Mouse (Mus musculus) liver, embryonic 12.5 days (tissue): ENCODE data around the gene Sft2d2. TPM values are rescaled to one million over a fixed set of nuclear protein-coding genes. Genes with fewer than 3 reads are reported as not detected.

Experiments used
- polyA plus RNA-seq: library from polyadenylated mRNA; unstranded; fragments of >200 nt; fragmentation: Nextera tagmentation; extraction: Ambion mirVana; gene quantifications from 2 replicates; pipeline ENCODE4 v1.2.1, GENCODE M21; 2016

Sft2d2 gene
- polyA plus RNA-seq, 1 experiment from 2014 or later: 8.6 TPM

Other genes starting within 250 kb of the Sft2d2 start
- gene Tbx19, start 33.7 kb downstream of the Sft2d2 start, polyA plus RNA-seq: not detected in 2 replicates
- 55.9 and 58.7 TPM in 2 replicates for gene Tiprl, start 42.6 kb upstream of the Sft2d2 start, polyA plus RNA-seq
- 0.14 and 0.20 TPM in 2 replicates for gene Gpr161, start 101.4 kb upstream of the Sft2d2 start, polyA plus RNA-seq